Mouse (Mus musculus) intestine, postnatal 0 days (tissue): ENCODE data around the gene Scfd2. TPM values are rescaled to one million over a fixed set of nuclear protein-coding genes. Genes with fewer than 3 reads are reported as not detected.

Experiments used
- ATAC-seq: fragments of 200-750 bp; cut with Nextera tagmentation; 2 replicates; pipeline ENCODE4 v1.8.0; 2017; ENCODE audit warnings: mild to moderate bottlenecking, moderate TSS enrichment, moderate library complexity
- H3K27ac ChIP-seq: fragments of 300-500 bp; sonication (generic); 2 replicates; pipeline ENCODE4 v1.5.1; 2014; ENCODE audit warnings: mild to moderate bottlenecking, low read depth, low read length, moderate library complexity
- H3K27me3 ChIP-seq: fragments of 300-500 bp; sonication (generic); replicated peaks from 2 replicates; pipeline ENCODE4 v1.6.1; 2014; ENCODE audit warnings: low read length, mixed read lengths; ENCODE audit not compliant: control insufficient read depth, insufficient read depth
- H3K36me3 ChIP-seq: fragments of 300-500 bp; sonication (generic); 2 replicates; pipeline ENCODE4 v1.6.1; 2014; ENCODE audit warnings: mild to moderate bottlenecking, moderate library complexity; ENCODE audit not compliant: control insufficient read depth, insufficient read depth
- H3K4me1 ChIP-seq: fragments of 300-500 bp; sonication (generic); replicated peaks from 2 replicates; pipeline ENCODE4 v1.6.1; 2014; ENCODE audit warnings: antibody characterized with exemption, low read length, mixed read lengths; ENCODE audit not compliant: control insufficient read depth, insufficient read depth
- H3K4me2 ChIP-seq: fragments of 300-500 bp; sonication (generic); replicated peaks from 2 replicates; pipeline ENCODE4 v1.6.1; 2014; ENCODE audit warnings: low read depth, mild to moderate bottlenecking, moderate library complexity
- H3K4me3 ChIP-seq: fragments of 300-500 bp; sonication (generic); 2 replicates; pipeline ENCODE4 v1.5.1; 2014; ENCODE audit warnings: low read depth, low read length
- H3K9ac ChIP-seq: fragments of 300-500 bp; sonication (generic); 2 replicates; pipeline ENCODE4 v1.6.1; 2014; ENCODE audit warnings: mild to moderate bottlenecking, low read depth, low read length
- H3K9me3 ChIP-seq: fragments of 300-500 bp; sonication (generic); 2 replicates; pipeline ENCODE4 v1.6.1; 2016; ENCODE audit warnings: mixed run types; ENCODE audit not compliant: control insufficient read depth
- CTCF ChIP-seq: sonication (generic); IDR thresholded peaks from 2 replicates; pipeline ENCODE4 v1.5.1; 2016; ENCODE audit warnings: low read depth, mild to moderate bottlenecking, control low read depth, antibody characterized with exemption, moderate library complexity
- WGBS: fragments of 180-500 bp; shearing (Covaris S2); extraction: QIAGEN DNeasy Blood & Tissue Kit; methylation state at CpG from one replicate; pipeline ENCODE4 v1.1.7; 2014; 5-methylcytosine and 5-hydroxymethylcytosine counted together
- polyA plus RNA-seq: library from polyadenylated mRNA; unstranded; fragments of >200 nt; fragmentation: Nextera tagmentation; extraction: Ambion mirVana; gene quantifications from 2 replicates; pipeline ENCODE4 v1.2.1, GENCODE M21; 2015

Gene Scfd2
- polyA plus RNA-seq, 1 experiment from 2014 or later = 16.8 TPM

GRCm38 (mm10) chr5:74297113-74297512 lies 234.4 kb downstream of the Scfd2 start:
- Histone ChIP-seq H3K4me3 (no peak overlapping the region), H3K36me3 (no peaks in the 10 kb centered on the region), H3K27me3 (no peaks in the 10 kb centered on the region), H3K4me1 (no peaks in the 10 kb centered on the region), H3K27ac (no peak overlapping the region), H3K4me2 (no peak overlapping the region), H3K9ac (no peak overlapping the region), H3K9me3 (no peaks in the 10 kb centered on the region)
- ATAC-seq = no peak
- 83% methylated on average over 5 of the region's 5 CpGs for WGBS
- TF ChIP-seq CTCF = peak; percentile 61

GRCm38 (mm10) chr5:74296096-74296495 lies 235.5 kb downstream of the Scfd2 start:
- no peak overlapping the region for H3K27ac ChIP-seq
- 84% methylated on average over 5 of the region's 5 CpGs for WGBS
- H3K4me2 ChIP-seq = no peak overlapping the region
- H3K36me3 ChIP-seq = no peaks in the 10 kb centered on the region
- H3K9ac ChIP-seq = no peak overlapping the region
- H3K9me3 ChIP-seq = no peaks in the 10 kb centered on the region
- TF ChIP-seq CTCF = no peak
- ATAC-seq = no peak
- H3K4me3 ChIP-seq = no peak overlapping the region
- H3K27me3 ChIP-seq = no peaks in the 10 kb centered on the region
- H3K4me1 ChIP-seq = no peaks in the 10 kb centered on the region

- no peak overlapping the region for H3K9ac ChIP-seq
- no peak overlapping the region for H3K4me2 ChIP-seq
- 71% methylated on average over 5 of the region's 5 CpGs for WGBS
- no peaks in the 10 kb centered on the region for H3K36me3 ChIP-seq
- H3K27ac ChIP-seq = no peak overlapping the region
- no peaks in the 10 kb centered on the region for H3K27me3 ChIP-seq
- no peak overlapping the region for H3K4me3 ChIP-seq
- TF ChIP-seq CTCF = no peak
- H3K9me3 ChIP-seq = no peaks in the 10 kb centered on the region
- no peaks in the 10 kb centered on the region for H3K4me1 ChIP-seq
- no peak for ATAC-seq
These were observed 238.0 kb downstream of the Scfd2 start for GRCm38 (mm10) chr5:74293513-74293912.

GRCm38 (mm10) chr5:74292050-74292449 lies 239.5 kb downstream of the Scfd2 start:
- H3K27me3 ChIP-seq = no peaks in the 10 kb centered on the region
- WGBS = 84% methylated on average over 2 of the region's 2 CpGs
- no peaks in the 10 kb centered on the region for H3K36me3 ChIP-seq
- no peaks in the 10 kb centered on the region for H3K4me1 ChIP-seq
- no peak overlapping the region for H3K4me3 ChIP-seq
- H3K9ac ChIP-seq = no peak overlapping the region
- peak; percentile 55 for TF ChIP-seq CTCF
- ATAC-seq = no peak
- H3K9me3 ChIP-seq = no peaks in the 10 kb centered on the region
- H3K4me2 ChIP-seq = no peak overlapping the region
- no peak overlapping the region for H3K27ac ChIP-seq

GRCm38 (mm10) chr5:74291575-74291974 lies 240.0 kb downstream of the Scfd2 start:
- Histone ChIP-seq H3K4me3 (no peak overlapping the region), H3K4me2 (no peak overlapping the region), H3K27me3 (no peaks in the 10 kb centered on the region), H3K9me3 (no peaks in the 10 kb centered on the region), H3K27ac (no peak overlapping the region), H3K4me1 (no peaks in the 10 kb centered on the region), H3K36me3 (no peaks in the 10 kb centered on the region), H3K9ac (no peak overlapping the region)
- ATAC-seq = no peak
- 86% methylated on average over 9 of the region's 9 CpGs for WGBS
- no peak for TF ChIP-seq CTCF

DNA sequence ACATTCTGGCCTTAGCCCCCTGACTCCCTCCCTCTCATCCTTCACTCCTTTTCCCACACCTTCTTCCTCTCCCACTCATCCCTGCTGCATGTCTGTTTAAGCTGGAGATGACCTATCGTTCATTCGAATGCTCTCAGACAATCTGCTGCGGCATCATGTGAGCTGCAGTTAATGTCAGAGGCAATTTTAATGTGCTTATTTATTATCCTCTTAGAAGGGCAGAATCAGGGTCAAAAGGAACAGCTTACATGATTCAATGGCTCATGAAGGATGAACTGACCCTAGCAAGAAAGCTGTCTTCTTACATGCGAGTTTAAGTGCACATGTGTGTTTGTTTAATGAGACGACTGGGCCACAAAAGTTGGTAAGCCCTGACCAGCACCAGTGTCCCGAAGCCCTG lies 241.6 kb downstream of the Scfd2 start:
- Histone ChIP-seq H3K27me3 (no peaks in the 10 kb centered on the region), H3K9me3 (no peaks in the 10 kb centered on the region), H3K4me2 (no peak overlapping the region), H3K4me3 (no peak overlapping the region), H3K36me3 (no peaks in the 10 kb centered on the region), H3K27ac (no peak overlapping the region), H3K9ac (no peak overlapping the region), H3K4me1 (no peaks in the 10 kb centered on the region)
- 77% methylated on average over 6 of the region's 6 CpGs for WGBS
- no peak for TF ChIP-seq CTCF
- no peak for ATAC-seq

DNA sequence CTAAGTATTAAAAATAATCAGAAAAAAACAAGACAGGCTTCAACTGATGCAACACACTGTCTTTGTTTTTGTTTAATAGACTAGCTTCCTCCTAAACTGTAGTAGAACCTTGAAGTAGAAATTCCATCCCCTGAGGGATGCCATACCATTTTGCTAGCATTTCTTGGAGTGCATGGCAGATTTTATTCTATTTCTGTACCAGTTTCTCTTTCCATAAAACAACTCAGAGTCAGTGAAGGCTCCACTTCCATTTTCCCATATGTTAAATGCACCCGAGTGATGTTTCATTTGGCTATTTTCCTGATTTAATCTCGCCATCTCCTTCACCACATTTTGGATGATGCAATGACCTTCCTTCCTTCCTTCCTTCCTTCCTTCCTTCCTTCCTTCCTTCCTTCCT lies 243.4 kb downstream of the Scfd2 start:
- Histone ChIP-seq H3K36me3 (no peaks in the 10 kb centered on the region), H3K4me3 (no peak overlapping the region), H3K9me3 (no peaks in the 10 kb centered on the region), H3K4me1 (no peaks in the 10 kb centered on the region), H3K27ac (no peak overlapping the region), H3K9ac (no peak overlapping the region), H3K27me3 (no peaks in the 10 kb centered on the region), H3K4me2 (no peak overlapping the region)
- no peak for TF ChIP-seq CTCF
- WGBS = 92% methylated on average over 2 of the region's 2 CpGs
- ATAC-seq = no peak
